Mouse (Mus musculus) myocyte (in vitro differentiated cells): ENCODE measurements around the gene Maml1.

Source experiments
- CEBPB ChIP-seq: IDR thresholded peaks from 2 replicates; pipeline ENCODE4 v1.6.1; 2011; ENCODE audit warnings: mild to moderate bottlenecking, moderate library complexity; ENCODE audit not compliant: poor library complexity, insufficient read depth, severe bottlenecking
- E2F4 ChIP-seq: IDR thresholded peaks from one replicate; pipeline ENCODE4 v1.6.1; 2011; ENCODE audit warnings: mild to moderate bottlenecking, control low read depth, moderate library complexity; ENCODE audit not compliant: insufficient read depth
- MAX ChIP-seq: IDR thresholded peaks from one replicate; pipeline ENCODE4 v1.6.1; 2011; ENCODE audit warnings: low read depth, mild to moderate bottlenecking, control low read depth
- MYOD1 ChIP-seq, 3 experiments: IDR thresholded peaks; one replicate each; pipeline ENCODE4 v1.6.1; 2011; ENCODE audit warnings: control low read depth in 2 of 3, low read depth in 2 of 3, mild to moderate bottlenecking in 2 of 3, moderate library complexity in 1 of 3; ENCODE audit not compliant: insufficient read length in 2 of 3, control insufficient read depth in 1 of 3
- MYOG ChIP-seq, 3 experiments: IDR thresholded peaks; one replicate each; pipeline ENCODE4 v1.6.1; 2011; ENCODE audit warnings: control low read depth in 2 of 3, low read depth in 2 of 3, mild to moderate bottlenecking in 2 of 3; ENCODE audit not compliant: insufficient read length in 2 of 3, control insufficient read depth in 1 of 3, insufficient read depth in 1 of 3
- POLR2A ChIP-seq: IDR thresholded peaks from one replicate; pipeline ENCODE4 v1.6.1; 2011; ENCODE audit warnings: low read depth, mild to moderate bottlenecking, control low read depth, moderate library complexity; ENCODE audit not compliant: insufficient read length
- POLR2AphosphoS2 ChIP-seq: IDR thresholded peaks from one replicate; pipeline ENCODE4 v1.6.1; 2011; ENCODE audit warnings: low read depth, control low read depth; ENCODE audit not compliant: insufficient read length
- REST ChIP-seq: IDR thresholded peaks from one replicate; pipeline ENCODE4 v1.6.1; 2011; ENCODE audit warnings: mild to moderate bottlenecking, control low read depth, moderate library complexity; ENCODE audit not compliant: insufficient read depth, insufficient read length
- TCF12 ChIP-seq: IDR thresholded peaks from one replicate; pipeline ENCODE4 v1.6.1; 2011; ENCODE audit warnings: mild to moderate bottlenecking, control low read depth; ENCODE audit not compliant: poor library complexity, insufficient read depth, severe bottlenecking
- TCF3 ChIP-seq: IDR thresholded peaks from one replicate; pipeline ENCODE4 v1.6.1; 2011; ENCODE audit warnings: low read depth, control low read depth; ENCODE audit not compliant: insufficient read length
- USF1 ChIP-seq: IDR thresholded peaks from one replicate; pipeline ENCODE4 v1.6.1; 2011; ENCODE audit warnings: low read depth, mild to moderate bottlenecking, control low read depth, moderate library complexity

DNA sequence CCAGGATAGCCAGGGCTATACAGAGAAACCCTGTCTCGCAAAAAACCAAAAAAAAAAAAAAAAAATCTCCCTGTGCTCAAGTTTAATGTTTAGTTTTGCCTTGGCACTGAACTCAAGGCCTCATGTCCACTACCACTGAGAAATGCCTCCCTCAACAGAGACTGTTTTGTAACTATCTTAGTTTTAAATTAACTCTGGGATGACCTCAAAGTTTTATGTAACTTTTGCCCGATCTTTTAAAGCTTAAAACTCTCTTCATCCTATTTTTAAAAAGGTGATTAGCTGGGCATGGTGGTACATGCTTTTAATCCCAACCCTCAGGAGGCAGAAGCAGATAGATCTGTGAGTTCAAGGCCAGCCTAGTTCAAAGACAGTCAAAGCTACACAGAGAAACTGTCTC, 11.3 kb upstream of the Maml1 start:
- TF ChIP-seq POLR2A (no peak), TCF12 (no peak), POLR2AphosphoS2 (no peak), TCF3 (no peak), USF1 (no peak), MAX (no peak), MYOD1 (IDR thresholded peaks at IDR 0.05; ENCODE audit: control insufficient read depth in 1 of 3, insufficient read length in 2 of 3, low read depth in 2 of 3) (no peak), E2F4 (no peak), REST (no peak), CEBPB (no peak), MYOG (IDR thresholded peaks at IDR 0.05; ENCODE audit: control insufficient read depth in 1 of 3, insufficient read depth in 1 of 3, insufficient read length in 2 of 3, low read depth in 2 of 3) (no peak)
